Mouse (Mus musculus) CH12.LX (cell line): Measurements from ENCODE around the gene Nrm. TPM values are rescaled to one million over a fixed set of nuclear protein-coding genes. Genes with fewer than 3 reads are reported as not detected.
A peak's percentile ranks its signal among the peaks of the same experiment; 100 is the strongest.

ENCODE experiments used
- DNase-seq: peaks from one replicate; pipeline ENCODE4 v3.0.0-alpha.2; 2013; ENCODE audit errors: extremely low read depth
- H3K27ac ChIP-seq: 2 replicates; pipeline ENCODE4 v1.5.1; 2012; ENCODE audit warnings: low read depth, mild to moderate bottlenecking, control low read depth, moderate library complexity; ENCODE audit not compliant: insufficient read depth
- H3K27me3 ChIP-seq: replicated peaks from 2 replicates; pipeline ENCODE3; 2012; ENCODE audit warnings: inconsistent platforms
- H3K36me3 ChIP-seq, 2 experiments: replicated peaks in 1 of 2; 2 replicates each; pipeline versions ENCODE3 to v1.6.1; 2012; ENCODE audit warnings: inconsistent platforms in 1 of 2, low read length in 1 of 2, mild to moderate bottlenecking in 1 of 2, mixed read lengths in 1 of 2, moderate library complexity in 1 of 2; ENCODE audit not compliant: control insufficient read depth in 1 of 2, insufficient read depth in 1 of 2
- H3K4me1 ChIP-seq, 2 experiments: 2 replicates each; pipeline ENCODE4 v1.6.1; 2012; ENCODE audit warnings: inconsistent platforms in 1 of 2, moderate library complexity in 1 of 2; ENCODE audit not compliant: insufficient read depth in 2 of 2, control insufficient read depth in 1 of 2
- H3K4me2 ChIP-seq: 2 replicates; pipeline ENCODE4 v1.6.1; 2012; ENCODE audit warnings: low read depth, mild to moderate bottlenecking, control low read depth; ENCODE audit not compliant: poor library complexity, insufficient read depth, severe bottlenecking
- H3K4me3 ChIP-seq, 3 experiments: fragments of 150-350 bp in 1 of 3; sonication (generic) in 1 of 3; replicated peaks in 1 of 3; 2 replicates each; pipeline versions ENCODE3 to v1.5.1; 2011 to 2012; ENCODE audit warnings: low read depth in 2 of 3, low read length in 2 of 3, mild to moderate bottlenecking in 2 of 3, moderate library complexity in 2 of 3, control low read depth in 1 of 3, improper control_type of control experiment in 1 of 3, inconsistent platforms in 1 of 3, mixed read lengths in 1 of 3; ENCODE audit not compliant: poor library complexity in 1 of 3
- H3K79me2 ChIP-seq: replicated peaks from 2 replicates; pipeline ENCODE4 v1.6.1; 2012; ENCODE audit warnings: mild to moderate bottlenecking, moderate library complexity; ENCODE audit not compliant: control insufficient read depth, poor library complexity, insufficient read depth, severe bottlenecking; ENCODE audit errors: extremely low read depth
- H3K9ac ChIP-seq: 2 replicates; pipeline ENCODE4 v1.6.1; 2012; ENCODE audit warnings: low read depth, mild to moderate bottlenecking, control low read depth, moderate library complexity; ENCODE audit not compliant: insufficient read depth
- H3K9me3 ChIP-seq: replicated peaks from 2 replicates; pipeline ENCODE3; 2012; ENCODE audit warnings: low read length, inconsistent platforms, mixed read lengths
- BHLHE40 ChIP-seq: IDR thresholded peaks from 2 replicates; pipeline ENCODE4 v1.6.1; 2011; ENCODE audit warnings: mild to moderate bottlenecking, low read depth, low read length, improper control_type of control experiment
- CHD1 ChIP-seq: IDR thresholded peaks from 2 replicates; pipeline ENCODE4 v1.6.1; 2012; ENCODE audit warnings: low read depth, low read length, improper control_type of control experiment, inconsistent platforms
- CTCF ChIP-seq, 2 experiments: IDR thresholded peaks in 1 of 2; conservative IDR thresholded peaks in 1 of 2; 2 replicates each; pipeline ENCODE4 v1.5.1; 2011 to 2012; ENCODE audit warnings: low read depth in 2 of 2, low read length in 2 of 2, improper control_type of control experiment in 1 of 2, inconsistent platforms in 1 of 2, mild to moderate bottlenecking in 1 of 2, moderate library complexity in 1 of 2
- E2F4 ChIP-seq: IDR thresholded peaks from 2 replicates; pipeline ENCODE4 v1.6.1; 2011; ENCODE audit warnings: low read depth, low read length, improper control_type of control experiment; ENCODE audit not compliant: insufficient replicate concordance
- ELF1 ChIP-seq: IDR thresholded peaks from 2 replicates; pipeline ENCODE4 v1.6.1; 2014; ENCODE audit warnings: low read depth, mild to moderate bottlenecking, inconsistent platforms, low read length, improper control_type of control experiment
- GABPA ChIP-seq: IDR thresholded peaks from 2 replicates; pipeline ENCODE4 v1.6.1; 2012; ENCODE audit warnings: low read depth, low read length, improper control_type of control experiment, inconsistent platforms; ENCODE audit not compliant: insufficient replicate concordance
- HCFC1 ChIP-seq: IDR thresholded peaks from 2 replicates; pipeline ENCODE4 v1.6.1; 2012; ENCODE audit warnings: low read depth, mild to moderate bottlenecking, inconsistent platforms, low read length, improper control_type of control experiment
- IRF4 ChIP-seq: IDR thresholded peaks from 2 replicates; pipeline ENCODE4 v1.6.1; 2014; ENCODE audit warnings: low read depth, mild to moderate bottlenecking, inconsistent platforms, low read length, improper control_type of control experiment
- JUND ChIP-seq: conservative IDR thresholded peaks from 2 replicates; pipeline ENCODE4 v1.6.1; 2011; ENCODE audit warnings: low read depth, low read length, improper control_type of control experiment
- KAT2A ChIP-seq: IDR thresholded peaks from 2 replicates; pipeline ENCODE4 v1.6.1; 2012; ENCODE audit warnings: low read length, improper control_type of control experiment, inconsistent platforms; ENCODE audit not compliant: insufficient replicate concordance
- MAFK ChIP-seq: IDR thresholded peaks from 2 replicates; pipeline ENCODE4 v1.6.1; 2011; ENCODE audit warnings: low read length, improper control_type of control experiment; ENCODE audit not compliant: insufficient replicate concordance
- MAX ChIP-seq: IDR thresholded peaks from 2 replicates; pipeline ENCODE4 v1.6.1; 2011; ENCODE audit warnings: low read length, improper control_type of control experiment
- MAZ ChIP-seq: IDR thresholded peaks from 2 replicates; pipeline ENCODE4 v1.6.1; 2012; ENCODE audit warnings: low read depth, mild to moderate bottlenecking, inconsistent platforms, low read length, improper control_type of control experiment, moderate library complexity
- MXI1 ChIP-seq: IDR thresholded peaks from 2 replicates; pipeline ENCODE4 v1.6.1; 2011; ENCODE audit warnings: mild to moderate bottlenecking, low read depth, low read length, improper control_type of control experiment
- NELFE ChIP-seq: IDR thresholded peaks from 2 replicates; pipeline ENCODE4 v1.6.1; 2011; ENCODE audit warnings: low read depth, low read length, improper control_type of control experiment
- NRF1 ChIP-seq: IDR thresholded peaks from 2 replicates; pipeline ENCODE4 v1.6.1; 2014; ENCODE audit warnings: low read depth, mild to moderate bottlenecking, inconsistent platforms, low read length, improper control_type of control experiment, moderate library complexity
- PAX5 ChIP-seq: IDR thresholded peaks from 2 replicates; pipeline ENCODE4 v1.6.1; 2012; ENCODE audit warnings: low read length, inconsistent platforms, mixed read lengths
- POLR2A ChIP-seq: IDR thresholded peaks from 2 replicates; pipeline ENCODE4 v1.6.1; 2011; ENCODE audit warnings: low read depth, mild to moderate bottlenecking, improper control_type of control experiment, low read length
- POLR2AphosphoS2 ChIP-seq: IDR thresholded peaks from 2 replicates; pipeline ENCODE4 v1.6.1; 2011; ENCODE audit warnings: low read depth, low read length, improper control_type of control experiment
- RCOR1 ChIP-seq: conservative IDR thresholded peaks from 2 replicates; pipeline ENCODE4 v1.6.1; 2012; ENCODE audit warnings: low read depth, mild to moderate bottlenecking, inconsistent platforms, low read length, improper control_type of control experiment
- SIN3A ChIP-seq: IDR thresholded peaks from 2 replicates; pipeline ENCODE4 v1.6.1; 2012; ENCODE audit warnings: low read length, improper control_type of control experiment, inconsistent platforms
- SMC3 ChIP-seq: IDR thresholded peaks from 2 replicates; pipeline ENCODE4 v1.6.1; 2011; ENCODE audit warnings: low read depth, low read length, improper control_type of control experiment
- TBP ChIP-seq: conservative IDR thresholded peaks from 2 replicates; pipeline ENCODE4 v1.6.1; 2011; ENCODE audit warnings: low read depth, low read length, improper control_type of control experiment
- TCF12 ChIP-seq: IDR thresholded peaks from 2 replicates; pipeline ENCODE4 v1.6.1; 2014; ENCODE audit warnings: low read depth, mild to moderate bottlenecking, inconsistent platforms, low read length, improper control_type of control experiment
- UBTF ChIP-seq: IDR thresholded peaks from 2 replicates; pipeline ENCODE4 v1.6.1; 2012; ENCODE audit warnings: low read depth, mild to moderate bottlenecking, inconsistent platforms, low read length, improper control_type of control experiment, moderate library complexity
- USF2 ChIP-seq: conservative IDR thresholded peaks from 2 replicates; pipeline ENCODE4 v1.6.1; 2011; ENCODE audit warnings: low read depth, low read length, improper control_type of control experiment
- ZC3H11A ChIP-seq: IDR thresholded peaks from 2 replicates; pipeline ENCODE4 v1.6.1; 2012; ENCODE audit warnings: low read depth, mild to moderate bottlenecking, inconsistent platforms, low read length, improper control_type of control experiment
- ZKSCAN1 ChIP-seq: IDR thresholded peaks from 2 replicates; pipeline ENCODE4 v1.6.1; 2012; ENCODE audit warnings: low read depth, inconsistent platforms, low read length, improper control_type of control experiment, borderline replicate concordance
- ZMIZ1 ChIP-seq: IDR thresholded peaks from 2 replicates; pipeline ENCODE4 v1.6.1; 2012; ENCODE audit warnings: low read depth, mild to moderate bottlenecking, inconsistent platforms, low read length, improper control_type of control experiment
- ZNF384 ChIP-seq: IDR thresholded peaks from 2 replicates; pipeline ENCODE4 v1.6.1; 2012; ENCODE audit warnings: low read depth, low read length, improper control_type of control experiment, inconsistent platforms
- dilution Hi-C: fragments of 300-500 bp; cut with MboI; formaldehyde crosslinking; loops from 2 replicates; pipeline ENCODE4 v1.14.3; 2020; ENCODE audit warnings: low sequenced_read_pairs; ENCODE audit not compliant: extremely low pct_unique_long_range_greater_than_20kb, extremely low pct_ligation_motif_present
- in situ Hi-C: fragments of 300-500 bp; cut with MboI; formaldehyde crosslinking; loops from 3 replicates; pipeline ENCODE4 v1.14.3; 2019; ENCODE audit warnings: low sequenced_read_pairs, low pct_ligation_motif_present, low pct_unique_long_range_greater_than_20kb, mixed read lengths
- polyA plus RNA-seq: library from polyadenylated mRNA; unstranded; fragments of >175 nt; gene quantifications from 2 replicates; pipeline ENCODE4 v1.2.1, GENCODE M21; 2012; ENCODE audit warnings: low read depth; ENCODE audit not compliant: insufficient read length
- total RNA-seq, 2 experiments: library from RNA; depleted of rRNA; stranded (reverse); fragments of 300-350 nt in 1 of 2; fragments of >200 nt in 1 of 2; gene quantifications; 2 replicates each; pipeline ENCODE4 v1.2.3; 2012 to 2014

Nrm gene
- total and polyA plus RNA-seq, 3 experiments: 12.1 to 16.7 (median 15.4) TPM

- dilution Hi-C loops: no loop called here
- H3K36me3 ChIP-seq: peaks cover 41 to 73% of the 10 kb centered on the region in 2 experiments
- no peak for DNase-seq
These were observed 48.2 kb downstream of the Nrm start for GRCm38 (mm10) chr17:35909186-35909918.

GRCm38 (mm10) chr17:35909919-35910369 is 48.8 kb downstream of the Nrm start, which contains the start of gene Atat1:
Atat1 (minus strand) TSS chr17:35910075.
- in situ Hi-C loops (no loop called here), dilution Hi-C loops (no loop called here)
- DNase-seq: peak; percentile 97
- H3K27me3 ChIP-seq: no peaks in the 10 kb centered on the region
- peaks cover 14% of the 10 kb centered on the region for H3K79me2 ChIP-seq
- no peaks in the 10 kb centered on the region for H3K9me3 ChIP-seq
- H3K36me3 ChIP-seq: peaks cover 44 to 73% of the 10 kb centered on the region in 2 experiments
- H3K27ac ChIP-seq: peak within 1 kb of the TSS; percentile 79
- peak within 1 kb of the TSS; percentile 61 to 90 (median 63) for H3K4me3 ChIP-seq
- peak within 1 kb of the TSS; percentile 47 for H3K9ac ChIP-seq
- H3K4me2 ChIP-seq: peak within 1 kb of the TSS; percentile 81
- peaks cover 0 to 51% of the 10 kb centered on the region in 2 experiments; a peak in 2 of 4 replicates for H3K4me1 ChIP-seq
- no peak for TF ChIP-seq E2F4
- TF ChIP-seq SIN3A: peak; percentile 95
- TF ChIP-seq ZMIZ1: peak; percentile 73
- no peak for TF ChIP-seq JUND
- no peak for TF ChIP-seq ZKSCAN1
- no peak for TF ChIP-seq ZNF384
- TF ChIP-seq GABPA: no peak
- TF ChIP-seq POLR2AphosphoS2: peak; percentile 95
- no peak for TF ChIP-seq PAX5
- TF ChIP-seq TBP: no peak
- no peak for TF ChIP-seq USF2
- 0 out of 2 replicates have a peak, but pooled peaks have one; percentile 26 for TF ChIP-seq NRF1
- TF ChIP-seq ZC3H11A: no peak
- peak; percentile 56; the same call in 1 of the 2 replicates for TF ChIP-seq IRF4
- TF ChIP-seq KAT2A: 0 out of 2 replicates have a peak, but pooled peaks have one; percentile 53
- no peak for TF ChIP-seq BHLHE40
- peak; percentile 71 for TF ChIP-seq ELF1
- no peak for TF ChIP-seq MAFK
- TF ChIP-seq RCOR1: no peak
- no peak for TF ChIP-seq CHD1
- no peak for TF ChIP-seq UBTF
- TF ChIP-seq SMC3: peak; percentile 11; the same call in 1 of the 2 replicates
- peak; percentile 80 for TF ChIP-seq POLR2A
- no peak for TF ChIP-seq CTCF (conservative IDR thresholded peaks at IDR 0.05 in 1 of 2, IDR thresholded peaks at IDR 0.05 in 1 of 2; ENCODE audit: low read depth in 2 of 2, low read length in 2 of 2)
- 0 out of 2 replicates have a peak, but pooled peaks have one; percentile 21 for TF ChIP-seq NELFE
- peak; percentile 69; the same call in 1 of the 2 replicates for TF ChIP-seq MAZ
- peak; percentile 73 for TF ChIP-seq HCFC1

More at GRCm38 (mm10) chr17:35909186-35909918, 48.2 kb downstream of the Nrm start:
- peaks cover 0 to 46% of the 10 kb centered on the region in 2 experiments; a peak in 3 of 4 replicates for H3K4me1 ChIP-seq
- no peaks in the 10 kb centered on the region for H3K27me3 ChIP-seq
- peak overlapping the region; percentile 26 for H3K27ac ChIP-seq
- H3K4me2 ChIP-seq: peak overlapping the region; percentile 81
- peak overlapping the region; percentile 47 for H3K9ac ChIP-seq
- peak; percentile 21; the same call in 1 of the 2 replicates for TF ChIP-seq MXI1
- TF ChIP-seq POLR2A: peak; percentile 29; the same call in 1 of the 2 replicates
- peak; percentile 44; the same call in 1 of the 2 replicates for TF ChIP-seq NELFE
- peak; percentile 9; the same call in 1 of the 2 replicates for TF ChIP-seq TCF12
- 0 out of 2 replicates have a peak, but pooled peaks have one; percentile 60 for TF ChIP-seq TBP
- TF ChIP-seq E2F4: no peak
- TF ChIP-seq BHLHE40: no peak
- no peak for TF ChIP-seq MAFK
- peak; percentile 40; the same call in 1 of the 2 replicates for TF ChIP-seq MAX
- in situ Hi-C loops: no loop called here
- H3K79me2 ChIP-seq: peaks cover 8% of the 10 kb centered on the region; the same call in 1 of the 2 replicates
- no peaks in the 10 kb centered on the region for H3K9me3 ChIP-seq
- H3K4me3 ChIP-seq: peak overlapping the region; percentile 61 to 90 (median 63)
